9 mouse cellular contexts compared by ENCODE assay signal in genomic region chr6:89613336-89614106, GRCm38 (mm10). TPM values are rescaled to one million over a fixed set of nuclear protein-coding genes. Genes with fewer than 3 reads are reported as not detected.
A peak's percentile ranks its signal among the peaks of the same experiment; 100 is the strongest.
DNase-seq lines count a peak whose midpoint lies in the region; ATAC-seq lines count a peak whose summit lies in the region.
"Had no signal": no experiment of that assay in that cellular context is flagged by ENCODE, and none has a peak within 500 bp of the region (broad histone marks: within the 10 kb centered on the region; RNA-seq: fewer than 3 reads in every experiment).

No protein-coding gene starts in this region.

- no peaks in the 10 kb centered on the region for H3K27me3 ChIP-seq in hindbrain, embryonic 12.5 days
- H3K27me3 ChIP-seq: liver, embryonic 15.5 days had no signal

- peak; percentile 84 to 87 for DNase-seq in cerebellum, postnatal 10 days
- DNase-seq in cerebellum, adult 18-20 months = no peak
- peak; percentile 75 for DNase-seq in brain, embryonic 18.5 days (ENCODE audit: low read depth, low spot score)
- DNase-seq in right cerebral cortex, postnatal 4 days = peak; percentile 75
- no peak for DNase-seq in urinary bladder, adult 18-20 months (ENCODE audit: low spot score in 2 of 2)
- DNase-seq in ovary, postnatal 10 days (ENCODE audit: low spot score) = no peak

- H3K4me1 ChIP-seq in hindbrain, embryonic 12.5 days = peaks cover 26% of the 10 kb centered on the region
- H3K4me1 ChIP-seq: liver, embryonic 15.5 days had no signal

- H3K9me3 ChIP-seq in hindbrain, embryonic 12.5 days (replicated peaks) = no peaks in the 10 kb centered on the region
- H3K9me3 ChIP-seq: liver, embryonic 15.5 days had no signal

- H3K36me3 ChIP-seq in hindbrain, embryonic 12.5 days = no peaks in the 10 kb centered on the region
- H3K36me3 ChIP-seq: liver, embryonic 15.5 days had no signal

- peak overlapping the region; percentile 95 for H3K27ac ChIP-seq in hindbrain, embryonic 12.5 days
- H3K27ac ChIP-seq: liver, embryonic 15.5 days had no signal

- peak overlapping the region; percentile 47; the same call in 1 of the 2 replicates for H3K9ac ChIP-seq in hindbrain, embryonic 12.5 days
- H3K9ac ChIP-seq: liver, embryonic 15.5 days had no signal

- WGBS in hindbrain, embryonic 12.5 days = 38% methylated on average over 15 of the region's 15 CpGs

- ATAC-seq in hindbrain, embryonic 12.5 days (ENCODE audit: low FRiP score) = peak; percentile 93
- peak; percentile 46; the same call in 1 of the 2 replicates for ATAC-seq in megakaryocyte progenitor cell, adult 5-6 weeks (replicated peaks; ENCODE audit: poor library complexity)

- peak overlapping the region; percentile 1 for H3K4me2 ChIP-seq in hindbrain, embryonic 12.5 days (replicated peaks)
- H3K4me2 ChIP-seq: liver, embryonic 15.5 days had no signal

- H3K4me3 ChIP-seq in hindbrain, embryonic 12.5 days = no peak overlapping the region
- H3K4me3 ChIP-seq: liver, embryonic 15.5 days had no signal

RNA-seq across cellular contexts. Expression of gene Chchd6, which starts 18.1 kb away (rescaled TPM):
- 73.1 and 82.4 TPM in 2 replicates for polyA plus RNA-seq in hindbrain, embryonic 12.5 days (2016; fragmentation: Nextera tagmentation; extraction: Ambion mirVana)
- total RNA-seq in megakaryocyte progenitor cell, adult 5-6 weeks (2015) = 19.3 and 19.7 TPM in 2 replicates
- total RNA-seq in megakaryocyte progenitor cell, adult 5-6 weeks (2017) = 8.8 and 10.3 TPM in 2 replicates

RNA-seq across cellular contexts. Expression of gene Txnrd3, which starts 30.3 kb away (rescaled TPM):
- 15.5 and 16.3 TPM in 2 replicates for polyA plus RNA-seq in hindbrain, embryonic 12.5 days (2016; fragmentation: Nextera tagmentation; extraction: Ambion mirVana)
- total RNA-seq in megakaryocyte progenitor cell, adult 5-6 weeks (2015) = 4.3 and 5.3 TPM in 2 replicates
- 9.3 and 9.6 TPM in 2 replicates for total RNA-seq in megakaryocyte progenitor cell, adult 5-6 weeks (2017)

Comparison
In these comparisons a context has a peak if more than half of its experiments do, and no peak if none do; other contexts are left out.
1. DNase-seq: peak in cerebellum, postnatal 10 days (2 of 2), brain, embryonic 18.5 days (single experiment) and right cerebral cortex, postnatal 4 days (single experiment); none in cerebellum, adult 18-20 months (0 of 2), urinary bladder, adult 18-20 months (0 of 2) and ovary, postnatal 10 days (single experiment).